Mouse (Mus musculus) kidney, embryonic 14.5 days (tissue): ENCODE measurements around the gene Mindy4. TPM values are rescaled to one million over a fixed set of nuclear protein-coding genes. Genes with fewer than 3 reads are reported as not detected.

Experiments used
- ATAC-seq: fragments of 200-750 bp; cut with Nextera tagmentation; 2 replicates; pipeline ENCODE4 v1.8.0; 2017; ENCODE audit warnings: moderate number of reproducible peaks, mild to moderate bottlenecking, moderate TSS enrichment, moderate library complexity; ENCODE audit not compliant: low FRiP score, low TSS enrichment
- H3K27ac ChIP-seq: fragments of 300-500 bp; sonication (generic); 2 replicates; pipeline ENCODE4 v1.5.1; 2014; ENCODE audit warnings: low read depth, mild to moderate bottlenecking, low read length, moderate library complexity, mixed read lengths
- H3K27me3 ChIP-seq: fragments of 300-500 bp; sonication (generic); 2 replicates; pipeline ENCODE4 v1.6.1; 2014; ENCODE audit warnings: mild to moderate bottlenecking, low read length; ENCODE audit not compliant: control insufficient read depth, insufficient read depth
- H3K36me3 ChIP-seq: fragments of 300-500 bp; sonication (generic); 2 replicates; pipeline ENCODE4 v1.6.1; 2014; ENCODE audit warnings: low read length, mixed read lengths; ENCODE audit not compliant: control insufficient read depth, insufficient read depth
- H3K4me1 ChIP-seq: fragments of 300-500 bp; sonication (generic); 2 replicates; pipeline ENCODE4 v1.6.1; 2014; ENCODE audit warnings: low read length, mixed read lengths; ENCODE audit not compliant: control insufficient read depth, insufficient read depth
- H3K4me2 ChIP-seq: fragments of 300-500 bp; sonication (generic); replicated peaks from 2 replicates; pipeline ENCODE4 v1.6.1; 2014; ENCODE audit warnings: low read depth, mild to moderate bottlenecking, low read length
- H3K4me3 ChIP-seq: fragments of 300-500 bp; sonication (generic); 2 replicates; pipeline ENCODE4 v1.5.1; 2014; ENCODE audit warnings: mild to moderate bottlenecking, low read length
- H3K9ac ChIP-seq: fragments of 300-500 bp; sonication (generic); 2 replicates; pipeline ENCODE4 v1.6.1; 2014; ENCODE audit warnings: low read depth, mild to moderate bottlenecking, low read length, moderate library complexity
- H3K9me3 ChIP-seq: fragments of 300-500 bp; sonication (generic); 2 replicates; pipeline ENCODE4 v1.6.1; 2016; ENCODE audit warnings: low read length; ENCODE audit not compliant: control insufficient read depth
- WGBS: fragments of 180-500 bp; shearing (Covaris S2); extraction: QIAGEN DNeasy Blood & Tissue Kit; methylation state at CpG from one replicate; pipeline ENCODE4 v1.1.7; 2014; 5-methylcytosine and 5-hydroxymethylcytosine counted together
- polyA plus RNA-seq: library from polyadenylated mRNA; unstranded; fragments of >200 nt; fragmentation: Nextera tagmentation; extraction: Ambion mirVana; gene quantifications from 2 replicates; pipeline ENCODE4 v1.2.1, GENCODE M21; 2014

Mindy4 gene
- polyA plus RNA-seq = 10.5 and 17.7 TPM in 2 replicates

- H3K4me1 ChIP-seq = no peaks in the 10 kb centered on the region; the same call in 1 of the 2 replicates
- peak within 1 kb of the TSS; percentile 53; the same call in 1 of the 2 replicates for H3K27ac ChIP-seq
- no peaks in the 10 kb centered on the region for H3K27me3 ChIP-seq
- peak within 1 kb of the TSS; percentile 63 for H3K9ac ChIP-seq
- WGBS = 3% methylated on average over 32 of the region's 33 CpGs
- peak within 1 kb of the TSS; percentile 61 for H3K4me2 ChIP-seq
- peak within 1 kb of the TSS; percentile 58 for H3K4me3 ChIP-seq
- H3K36me3 ChIP-seq = no peaks in the 10 kb centered on the region
- H3K9me3 ChIP-seq = no peaks in the 10 kb centered on the region
- peak; percentile 96 for ATAC-seq
These were observed at the start of gene Mindy4 for GRCm38 (mm10) chr6:55202913-55203910. Gene Mindy4, plus strand, starts transcription at chr6:55203383.

GRCm38 (mm10) chr6:55159256-55159655, 43.9 kb upstream of the Mindy4 start:
- H3K9me3 ChIP-seq = no peaks in the 10 kb centered on the region
- H3K4me2 ChIP-seq = no peak overlapping the region
- WGBS = 71% methylated on average over 1 of the region's 1 CpGs
- no peak overlapping the region for H3K9ac ChIP-seq
- H3K4me3 ChIP-seq = no peak overlapping the region
- no peaks in the 10 kb centered on the region for H3K36me3 ChIP-seq
- H3K27ac ChIP-seq = no peak overlapping the region
- no peak for ATAC-seq
- no peaks in the 10 kb centered on the region for H3K4me1 ChIP-seq
- no peaks in the 10 kb centered on the region for H3K27me3 ChIP-seq

- Histone ChIP-seq H3K9ac (no peak overlapping the region), H3K4me2 (no peak overlapping the region), H3K27ac (no peak overlapping the region), H3K9me3 (no peaks in the 10 kb centered on the region), H3K4me3 (no peak overlapping the region), H3K27me3 (0 out of 2 replicates have a peak, but pooled peaks cover 2% of the 10 kb centered on the region), H3K4me1 (no peaks in the 10 kb centered on the region), H3K36me3 (no peaks in the 10 kb centered on the region)
- WGBS = 75% methylated on average over 5 of the region's 5 CpGs
- no peak for ATAC-seq
These were observed 41.8 kb upstream of the Mindy4 start for GRCm38 (mm10) chr6:55161311-55161761.

- H3K4me2 ChIP-seq = no peak overlapping the region
- WGBS = 82% methylated on average over 8 of the region's 8 CpGs
- no peak for ATAC-seq
- no peak overlapping the region for H3K9ac ChIP-seq
- H3K27ac ChIP-seq = no peak overlapping the region
- no peaks in the 10 kb centered on the region for H3K4me1 ChIP-seq
- 0 out of 2 replicates have a peak, but pooled peaks cover 2% of the 10 kb centered on the region for H3K27me3 ChIP-seq
- no peaks in the 10 kb centered on the region for H3K36me3 ChIP-seq
- H3K9me3 ChIP-seq = no peaks in the 10 kb centered on the region
- H3K4me3 ChIP-seq = no peak overlapping the region
These were observed 40.1 kb upstream of the Mindy4 start for GRCm38 (mm10) chr6:55163046-55163584.

- no peak overlapping the region for H3K27ac ChIP-seq
- H3K9ac ChIP-seq = no peak overlapping the region
- no peak overlapping the region for H3K4me2 ChIP-seq
- WGBS = 47% methylated on average over 7 of the region's 7 CpGs
- 0 out of 2 replicates have a peak, but pooled peaks cover 2% of the 10 kb centered on the region for H3K27me3 ChIP-seq
- ATAC-seq = 0 out of 2 replicates have a peak, but pooled peaks have one; percentile 39
- H3K36me3 ChIP-seq = no peaks in the 10 kb centered on the region
- H3K9me3 ChIP-seq = no peaks in the 10 kb centered on the region
- no peak overlapping the region for H3K4me3 ChIP-seq
- no peaks in the 10 kb centered on the region for H3K4me1 ChIP-seq
These were observed 36.3 kb upstream of the Mindy4 start for GRCm38 (mm10) chr6:55166777-55167463.

GRCm38 (mm10) chr6:55169818-55170217, 33.4 kb upstream of the Mindy4 start:
- 0 out of 2 replicates have a peak, but pooled peaks cover 6% of the 10 kb centered on the region for H3K4me1 ChIP-seq
- H3K36me3 ChIP-seq = no peaks in the 10 kb centered on the region
- H3K27ac ChIP-seq = no peak overlapping the region
- no peak overlapping the region for H3K9ac ChIP-seq
- no peak for ATAC-seq
- H3K9me3 ChIP-seq = no peaks in the 10 kb centered on the region
- H3K4me2 ChIP-seq = no peak overlapping the region
- H3K27me3 ChIP-seq = 0 out of 2 replicates have a peak, but pooled peaks cover 2% of the 10 kb centered on the region
- 65% methylated on average over 5 of the region's 5 CpGs for WGBS
- H3K4me3 ChIP-seq = no peak overlapping the region

GRCm38 (mm10) chr6:55171638-55172037, 31.5 kb upstream of the Mindy4 start:
- no peak overlapping the region for H3K4me3 ChIP-seq
- no peak overlapping the region for H3K4me2 ChIP-seq
- 0 out of 2 replicates have a peak, but pooled peaks cover 6% of the 10 kb centered on the region for H3K4me1 ChIP-seq
- no peaks in the 10 kb centered on the region for H3K27me3 ChIP-seq
- H3K36me3 ChIP-seq = no peaks in the 10 kb centered on the region
- no peak for ATAC-seq
- WGBS = 49% methylated on average over 4 of the region's 4 CpGs
- no peak overlapping the region for H3K9ac ChIP-seq
- no peaks in the 10 kb centered on the region for H3K9me3 ChIP-seq
- H3K27ac ChIP-seq = no peak overlapping the region

- ATAC-seq = no peak
- no peak overlapping the region for H3K9ac ChIP-seq
- no peaks in the 10 kb centered on the region for H3K36me3 ChIP-seq
- H3K27ac ChIP-seq = no peak overlapping the region
- 0 out of 2 replicates have a peak, but pooled peaks cover 6% of the 10 kb centered on the region for H3K4me1 ChIP-seq
- 63% methylated on average over 10 of the region's 10 CpGs for WGBS
- no peak overlapping the region for H3K4me2 ChIP-seq
- H3K4me3 ChIP-seq = no peak overlapping the region
- no peaks in the 10 kb centered on the region for H3K9me3 ChIP-seq
- H3K27me3 ChIP-seq = no peaks in the 10 kb centered on the region
These were observed 30.0 kb upstream of the Mindy4 start for GRCm38 (mm10) chr6:55173171-55173570.
